Mouse (Mus musculus): ENCODE data around the gene Vwa2. TPM values are rescaled to one million over a fixed set of nuclear protein-coding genes. Genes with fewer than 3 reads are reported as not detected.

Vwa2 gene
- polyA plus RNA-seq, 1 experiment = 0.06 TPM

DNA sequence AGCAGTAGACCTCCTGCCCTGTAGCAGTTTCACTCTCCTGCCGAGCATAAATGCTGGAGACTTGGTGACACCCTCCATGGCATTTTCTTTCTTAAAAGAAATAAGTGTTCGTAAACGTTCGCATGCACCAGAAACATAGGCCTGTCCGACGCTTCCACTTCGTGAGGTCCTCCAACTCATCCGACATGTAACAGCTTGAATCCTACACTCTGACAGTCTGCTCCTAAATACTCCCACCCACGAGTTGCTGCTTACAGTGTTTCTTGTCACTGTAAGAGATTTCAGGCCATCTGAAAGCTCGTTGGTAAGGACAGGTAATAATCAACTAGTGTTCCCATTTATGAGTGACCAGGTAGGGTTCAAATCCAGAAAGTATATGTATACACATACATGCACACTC lies 13.8 kb downstream of the Vwa2 start:
- no peak for TF ChIP-seq POLR2A (IDR thresholded peaks at IDR 0.05; ENCODE audit: low read depth, low read length)
- no peak for TF ChIP-seq CTCF (IDR thresholded peaks at IDR 0.05; ENCODE audit: extremely low read depth, insufficient read depth, insufficient read length, insufficient replicate concordance)
- no peaks in the 10 kb centered on the region for H3K36me3 ChIP-seq (ENCODE audit: control insufficient read depth, insufficient read depth, low read length)
- no peaks in the 10 kb centered on the region for H3K4me1 ChIP-seq (ENCODE audit: control insufficient read depth, insufficient read depth, insufficient read length)
- H3K27ac ChIP-seq (ENCODE audit: insufficient read depth, low read length) = no peak overlapping the region
- WGBS = 86% methylated on average over 10 of the region's 10 CpGs
- no peaks in the 10 kb centered on the region for H3K27me3 ChIP-seq (ENCODE audit: control insufficient read depth, insufficient read depth, low read length)
- no peak for DNase-seq (ENCODE audit: low read depth in 1 of 2, low spot score in 2 of 2)
- no peak overlapping the region for H3K4me3 ChIP-seq (ENCODE audit: extremely low read depth, insufficient read depth, insufficient read length)

DNA sequence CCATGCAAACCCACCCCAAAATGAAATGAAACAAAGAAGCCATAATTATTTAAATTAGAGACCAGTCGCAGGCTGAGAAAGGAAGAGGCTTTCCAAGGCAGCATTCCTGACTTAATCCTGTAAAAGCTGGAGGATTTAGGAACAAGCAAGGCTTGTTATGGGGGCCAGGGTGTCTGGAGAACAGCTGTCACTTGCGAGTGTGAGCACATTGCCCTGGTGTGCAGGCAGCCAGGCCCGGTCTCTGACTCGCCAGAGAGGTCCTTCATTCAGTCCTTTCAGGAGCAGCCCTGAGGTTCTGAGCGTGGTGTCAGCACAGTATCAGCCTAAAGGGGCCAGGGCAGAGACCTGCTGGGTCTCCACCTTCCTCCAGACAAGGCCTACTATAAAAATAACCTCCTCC lies 14.6 kb downstream of the Vwa2 start:
- TF ChIP-seq POLR2A (IDR thresholded peaks at IDR 0.05; ENCODE audit: low read depth, low read length) (no peak), CTCF (IDR thresholded peaks at IDR 0.05; ENCODE audit: extremely low read depth, insufficient read depth, insufficient read length, insufficient replicate concordance) (no peak)
- Histone ChIP-seq H3K27ac (ENCODE audit: insufficient read depth, low read length) (no peak overlapping the region), H3K4me3 (ENCODE audit: extremely low read depth, insufficient read depth, insufficient read length) (no peak overlapping the region), H3K27me3 (ENCODE audit: control insufficient read depth, insufficient read depth, low read length) (no peaks in the 10 kb centered on the region), H3K4me1 (ENCODE audit: control insufficient read depth, insufficient read depth, insufficient read length) (no peaks in the 10 kb centered on the region), H3K36me3 (ENCODE audit: control insufficient read depth, insufficient read depth, low read length) (no peaks in the 10 kb centered on the region)
- 87% methylated on average over 5 of the region's 5 CpGs for WGBS
- DNase-seq (ENCODE audit: low read depth in 1 of 2, low spot score in 2 of 2) = no peak

DNA sequence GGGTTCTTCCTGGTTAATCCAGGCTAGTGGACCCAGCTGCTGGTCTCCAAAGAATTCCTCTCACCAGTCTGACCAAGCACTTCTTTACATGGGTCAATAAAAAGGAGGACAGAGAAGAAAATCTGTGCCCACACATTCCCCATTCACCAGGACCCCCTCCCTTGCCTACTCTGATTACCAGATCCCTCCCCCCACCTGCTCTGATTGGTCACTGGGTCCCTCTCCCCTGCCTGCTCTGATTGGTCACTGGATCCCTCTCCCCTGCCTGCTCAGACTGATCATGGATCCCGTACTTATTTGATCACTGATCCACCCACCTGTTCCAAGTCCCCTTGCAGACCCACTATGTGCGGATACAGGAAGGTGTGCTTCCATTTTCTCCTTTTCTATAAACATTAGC lies 17.4 kb downstream of the Vwa2 start:
- H3K4me1 ChIP-seq (ENCODE audit: control insufficient read depth, insufficient read depth, insufficient read length) = no peaks in the 10 kb centered on the region
- TF ChIP-seq POLR2A (IDR thresholded peaks at IDR 0.05; ENCODE audit: low read depth, low read length) = no peak
- no peak for TF ChIP-seq CTCF (IDR thresholded peaks at IDR 0.05; ENCODE audit: extremely low read depth, insufficient read depth, insufficient read length, insufficient replicate concordance)
- no peak overlapping the region for H3K4me3 ChIP-seq (ENCODE audit: extremely low read depth, insufficient read depth, insufficient read length)
- no peaks in the 10 kb centered on the region for H3K36me3 ChIP-seq (ENCODE audit: control insufficient read depth, insufficient read depth, low read length)
- WGBS = 88% methylated on average over 2 of the region's 2 CpGs
- no peaks in the 10 kb centered on the region for H3K27me3 ChIP-seq (ENCODE audit: control insufficient read depth, insufficient read depth, low read length)
- DNase-seq (ENCODE audit: low read depth in 1 of 2, low spot score in 2 of 2) = no peak
- no peak overlapping the region for H3K27ac ChIP-seq (ENCODE audit: insufficient read depth, low read length)

DNA sequence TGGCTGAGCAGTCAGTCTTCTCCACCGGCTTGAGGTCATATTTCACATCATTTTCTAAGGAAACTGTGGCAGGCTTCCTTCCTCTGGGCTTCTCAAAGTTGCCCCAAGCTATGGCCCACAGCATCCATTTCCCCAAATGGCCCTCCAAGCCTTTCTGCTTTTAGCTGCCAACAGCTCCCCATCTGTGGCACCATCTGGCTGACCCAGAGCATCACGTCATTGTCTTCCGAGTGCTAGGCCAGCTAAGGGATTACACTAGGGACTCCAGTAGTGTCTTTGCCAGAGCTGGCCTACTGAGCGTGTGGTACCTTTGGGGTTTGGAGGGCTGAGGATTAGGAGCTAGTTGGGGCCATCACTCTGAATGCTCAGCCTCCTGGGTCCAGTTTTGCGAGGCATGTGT lies 18.5 kb downstream of the Vwa2 start:
- Histone ChIP-seq H3K27me3 (ENCODE audit: control insufficient read depth, insufficient read depth, low read length) (no peaks in the 10 kb centered on the region), H3K4me1 (ENCODE audit: control insufficient read depth, insufficient read depth, insufficient read length) (no peaks in the 10 kb centered on the region), H3K27ac (ENCODE audit: insufficient read depth, low read length) (no peak overlapping the region), H3K36me3 (ENCODE audit: control insufficient read depth, insufficient read depth, low read length) (no peaks in the 10 kb centered on the region), H3K4me3 (ENCODE audit: extremely low read depth, insufficient read depth, insufficient read length) (no peak overlapping the region)
- 78% methylated on average over 5 of the region's 5 CpGs for WGBS
- no peak for DNase-seq (ENCODE audit: low read depth in 1 of 2, low spot score in 2 of 2)
- TF ChIP-seq POLR2A (IDR thresholded peaks at IDR 0.05; ENCODE audit: low read depth, low read length) = no peak
- no peak for TF ChIP-seq CTCF (IDR thresholded peaks at IDR 0.05; ENCODE audit: extremely low read depth, insufficient read depth, insufficient read length, insufficient replicate concordance)

DNA sequence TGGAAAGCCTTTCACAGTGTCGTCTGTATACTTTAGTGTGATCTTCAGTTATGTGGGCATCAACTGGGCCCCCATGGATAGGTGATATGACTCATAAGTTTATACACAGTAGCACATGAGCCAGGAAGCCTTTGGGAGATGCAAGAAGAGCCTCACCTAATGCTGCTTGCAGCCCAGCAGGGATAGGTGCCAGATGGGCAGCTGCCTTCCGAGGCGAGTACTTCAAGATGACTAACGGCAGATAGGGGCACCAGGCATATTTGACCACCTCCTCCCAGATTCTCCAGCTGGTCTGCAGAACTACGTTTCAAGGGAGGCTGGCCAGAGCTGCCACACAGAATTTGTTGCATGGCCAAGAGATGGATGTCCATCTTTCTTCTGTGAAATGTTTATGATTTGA lies 19.3 kb downstream of the Vwa2 start:
- Histone ChIP-seq H3K4me3 (ENCODE audit: extremely low read depth, insufficient read depth, insufficient read length) (no peak overlapping the region), H3K27me3 (ENCODE audit: control insufficient read depth, insufficient read depth, low read length) (no peaks in the 10 kb centered on the region), H3K36me3 (ENCODE audit: control insufficient read depth, insufficient read depth, low read length) (no peaks in the 10 kb centered on the region), H3K27ac (ENCODE audit: insufficient read depth, low read length) (no peak overlapping the region), H3K4me1 (ENCODE audit: control insufficient read depth, insufficient read depth, insufficient read length) (no peaks in the 10 kb centered on the region)
- no peak for DNase-seq (ENCODE audit: low read depth in 1 of 2, low spot score in 2 of 2)
- TF ChIP-seq CTCF (IDR thresholded peaks at IDR 0.05; ENCODE audit: extremely low read depth, insufficient read depth, insufficient read length, insufficient replicate concordance) (no peak), POLR2A (IDR thresholded peaks at IDR 0.05; ENCODE audit: low read depth, low read length) (no peak)
- WGBS = 80% methylated on average over 5 of the region's 5 CpGs

DNA sequence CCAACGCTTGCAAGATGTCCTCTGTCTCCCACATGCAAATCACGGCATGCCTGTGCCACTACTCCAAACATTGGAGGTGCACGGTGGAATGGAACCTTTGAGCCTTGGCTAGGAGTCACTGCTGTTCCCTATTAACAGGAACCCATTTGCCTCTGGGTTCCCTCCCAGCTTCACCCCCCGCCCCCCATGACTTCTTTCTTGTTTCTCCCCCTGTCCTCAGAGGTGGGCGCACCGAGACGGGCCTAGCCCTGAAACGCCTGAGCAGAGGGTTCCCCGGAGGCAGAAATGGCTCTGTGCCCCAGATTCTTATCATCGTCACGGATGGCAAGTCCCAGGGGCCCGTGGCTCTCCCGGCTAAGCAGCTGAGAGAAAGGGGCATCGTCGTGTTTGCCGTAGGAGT lies 23.6 kb downstream of the Vwa2 start:
- TF ChIP-seq POLR2A (IDR thresholded peaks at IDR 0.05; ENCODE audit: low read depth, low read length) = no peak
- TF ChIP-seq CTCF (IDR thresholded peaks at IDR 0.05; ENCODE audit: extremely low read depth, insufficient read depth, insufficient read length, insufficient replicate concordance) = no peak
- WGBS = 87% methylated on average over 16 of the region's 16 CpGs
- Histone ChIP-seq H3K36me3 (ENCODE audit: control insufficient read depth, insufficient read depth, low read length) (no peaks in the 10 kb centered on the region), H3K27ac (ENCODE audit: insufficient read depth, low read length) (no peak overlapping the region), H3K27me3 (ENCODE audit: control insufficient read depth, insufficient read depth, low read length) (no peaks in the 10 kb centered on the region), H3K4me3 (ENCODE audit: extremely low read depth, insufficient read depth, insufficient read length) (no peak overlapping the region), H3K4me1 (ENCODE audit: control insufficient read depth, insufficient read depth, insufficient read length) (no peaks in the 10 kb centered on the region)
- DNase-seq (ENCODE audit: low read depth in 1 of 2, low spot score in 2 of 2) = no peak

DNA sequence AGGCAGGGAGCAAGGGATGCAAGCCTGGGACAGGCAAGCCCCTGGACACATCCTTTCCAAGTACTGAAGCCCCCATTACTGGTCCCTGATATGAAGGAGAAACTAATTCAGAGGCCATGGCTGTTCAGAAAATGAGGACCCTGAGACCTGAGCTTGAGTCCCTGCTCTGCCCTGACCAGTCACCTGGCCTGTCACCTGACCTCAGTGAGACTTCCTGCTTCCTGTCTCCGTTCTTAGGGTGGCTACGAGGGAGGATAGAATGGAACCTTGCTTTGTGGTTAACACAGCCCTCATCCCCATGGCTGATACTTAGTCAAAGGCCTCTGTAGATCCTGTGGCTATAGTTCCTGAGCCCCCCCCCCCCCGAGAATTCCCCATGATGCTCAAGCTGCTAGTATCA lies 30.0 kb downstream of the Vwa2 start:
- H3K4me1 ChIP-seq (ENCODE audit: control insufficient read depth, insufficient read depth, insufficient read length) = no peaks in the 10 kb centered on the region
- DNase-seq (ENCODE audit: low read depth in 1 of 2, low spot score in 2 of 2) = no peak
- 31% methylated on average over 3 of the region's 3 CpGs for WGBS
- H3K27me3 ChIP-seq (ENCODE audit: control insufficient read depth, insufficient read depth, low read length) = no peaks in the 10 kb centered on the region
- TF ChIP-seq CTCF (IDR thresholded peaks at IDR 0.05; ENCODE audit: extremely low read depth, insufficient read depth, insufficient read length, insufficient replicate concordance) (no peak), POLR2A (IDR thresholded peaks at IDR 0.05; ENCODE audit: low read depth, low read length) (no peak)
- no peak overlapping the region for H3K4me3 ChIP-seq (ENCODE audit: extremely low read depth, insufficient read depth, insufficient read length)
- H3K36me3 ChIP-seq (ENCODE audit: control insufficient read depth, insufficient read depth, low read length) = no peaks in the 10 kb centered on the region
- no peak overlapping the region for H3K27ac ChIP-seq (ENCODE audit: insufficient read depth, low read length)
